Mouse (Mus musculus) bone marrow macrophage, adult 2 months (primary cell): ENCODE measurements around the gene Fhit. TPM values are rescaled to one million over a fixed set of nuclear protein-coding genes. Genes with fewer than 3 reads are reported as not detected.
"Not testable (repeated sequence)": the region's sequence is repeated elsewhere in the genome, so short reads cannot be mapped to it uniquely, and the experiment has no call there.

Source experiments
- H3K27ac ChIP-seq: 2 replicates; pipeline ENCODE4 v1.5.1; 2012; ENCODE audit warnings: low read depth, low read length; ENCODE audit not compliant: insufficient read depth
- H3K4me1 ChIP-seq: 2 replicates; pipeline ENCODE4 v1.6.1; 2012; ENCODE audit warnings: low read length; ENCODE audit not compliant: control insufficient read depth, insufficient read depth
- H3K4me3 ChIP-seq: 2 replicates; pipeline ENCODE4 v1.5.1; 2012; ENCODE audit warnings: mild to moderate bottlenecking, low read length, moderate library complexity; ENCODE audit not compliant: insufficient read depth
- CTCF ChIP-seq: IDR thresholded peaks from 2 replicates; pipeline ENCODE4 v1.5.1; 2012; ENCODE audit warnings: low read depth, mild to moderate bottlenecking, low read length, moderate library complexity
- POLR2A ChIP-seq: IDR thresholded peaks from 2 replicates; pipeline ENCODE4 v1.6.1; 2012; ENCODE audit warnings: mild to moderate bottlenecking, low read depth, low read length, borderline replicate concordance
- polyA plus RNA-seq: library from polyadenylated mRNA; stranded (reverse); fragments of >200 nt; gene quantifications from 2 replicates; pipeline ENCODE4 v1.2.4, GENCODE M21; 2012; ENCODE audit not compliant: missing spikeins, insufficient read depth, insufficient read length

Fhit gene
- polyA plus RNA-seq, 1 experiment, result 3.4 TPM

GRCm38 (mm10) chr14:10813551-10813950 is 348.3 kb downstream of the Fhit start:
- Histone ChIP-seq H3K27ac (no peak overlapping the region), H3K4me3 (no peak overlapping the region), H3K4me1 (no peaks in the 10 kb centered on the region)
- TF ChIP-seq POLR2A, result no peak
- no peak for TF ChIP-seq CTCF

- H3K4me3 ChIP-seq, result no peak overlapping the region
- no peak overlapping the region for H3K27ac ChIP-seq
- H3K4me1 ChIP-seq, result no peaks in the 10 kb centered on the region
- TF ChIP-seq CTCF (no peak), POLR2A (no peak)
Measured at GRCm38 (mm10) chr14:10798489-10799180, 363.2 kb downstream of the Fhit start.

GRCm38 (mm10) chr14:10797595-10797994 is 364.2 kb downstream of the Fhit start:
- Histone ChIP-seq H3K27ac (no peak overlapping the region), H3K4me3 (no peak overlapping the region), H3K4me1 (no peaks in the 10 kb centered on the region)
- TF ChIP-seq CTCF, result no peak

- TF ChIP-seq POLR2A (no peak), CTCF (no peak)
- Histone ChIP-seq H3K27ac (no peak overlapping the region), H3K4me3 (no peak overlapping the region), H3K4me1 (no peaks in the 10 kb centered on the region)
Measured at GRCm38 (mm10) chr14:10795498-10796075, 366.2 kb downstream of the Fhit start.

- no peak overlapping the region for H3K4me3 ChIP-seq
- no peak overlapping the region for H3K27ac ChIP-seq
- no peaks in the 10 kb centered on the region for H3K4me1 ChIP-seq
- TF ChIP-seq POLR2A (no peak), CTCF (no peak)
Measured at GRCm38 (mm10) chr14:10783929-10784328, 377.9 kb downstream of the Fhit start.

- Histone ChIP-seq H3K4me3 (no peak overlapping the region), H3K27ac (no peak overlapping the region), H3K4me1 (no peaks in the 10 kb centered on the region)
- TF ChIP-seq CTCF, result no peak
- no peak for TF ChIP-seq POLR2A
Measured at GRCm38 (mm10) chr14:10778721-10779120, 383.1 kb downstream of the Fhit start.

- not testable (repeated sequence) for H3K4me3 ChIP-seq, H3K4me1 ChIP-seq, H3K27ac ChIP-seq
Measured at GRCm38 (mm10) chr14:10754883-10755282, 407.0 kb downstream of the Fhit start.

- Histone ChIP-seq H3K4me3 (no peak overlapping the region), H3K4me1 (no peaks in the 10 kb centered on the region), H3K27ac (no peak overlapping the region)
- TF ChIP-seq CTCF (no peak), POLR2A (no peak)
Measured at GRCm38 (mm10) chr14:10738076-10738475, 423.8 kb downstream of the Fhit start.

- Histone ChIP-seq H3K4me3 (no peak overlapping the region), H3K27ac (no peak overlapping the region), H3K4me1 (no peaks in the 10 kb centered on the region)
- TF ChIP-seq CTCF, result no peak
Measured at GRCm38 (mm10) chr14:10722525-10722924, 439.3 kb downstream of the Fhit start.

GRCm38 (mm10) chr14:10712916-10713315 is 448.9 kb downstream of the Fhit start:
- no peak for TF ChIP-seq CTCF
- no peak for TF ChIP-seq POLR2A
- Histone ChIP-seq H3K4me1 (no peaks in the 10 kb centered on the region), H3K4me3 (no peak overlapping the region), H3K27ac (no peak overlapping the region)

GRCm38 (mm10) chr14:10712522-10712881 is 449.3 kb downstream of the Fhit start:
- no peak for TF ChIP-seq CTCF
- TF ChIP-seq POLR2A, result no peak
- H3K4me1 ChIP-seq, result no peaks in the 10 kb centered on the region
- no peak overlapping the region for H3K4me3 ChIP-seq

More at GRCm38 (mm10) chr14:10712522-10712881, 449.3 kb downstream of the Fhit start:
- H3K27ac ChIP-seq, result no peak overlapping the region
